Mouse (Mus musculus) hindbrain, embryonic 11.5 days (tissue): ENCODE results near the gene Il34. TPM values are rescaled to one million over a fixed set of nuclear protein-coding genes. Genes with fewer than 3 reads are reported as not detected.

Experiments
- ATAC-seq: fragments of 200-750 bp; cut with Nextera tagmentation; 2 replicates; pipeline ENCODE4 v1.8.0; 2017; ENCODE audit warnings: mild to moderate bottlenecking, moderate TSS enrichment, moderate library complexity; ENCODE audit not compliant: low FRiP score
- DNase-seq: peaks from one replicate; pipeline ENCODE4 v3.0.0-alpha.2; 2015; ENCODE audit warnings: low spot score
- H3K27ac ChIP-seq: fragments of 300-500 bp; sonication (generic); 2 replicates; pipeline ENCODE4 v1.5.1; 2014; ENCODE audit warnings: mild to moderate bottlenecking, low read depth, low read length
- H3K27me3 ChIP-seq: fragments of 300-500 bp; sonication (generic); 2 replicates; pipeline ENCODE4 v1.6.1; 2014; ENCODE audit warnings: mild to moderate bottlenecking, low read length, moderate library complexity, mixed read lengths; ENCODE audit not compliant: control insufficient read depth, insufficient read depth
- H3K36me3 ChIP-seq: fragments of 300-500 bp; sonication (generic); 2 replicates; pipeline ENCODE4 v1.6.1; 2014; ENCODE audit warnings: mild to moderate bottlenecking, low read length, moderate library complexity, mixed read lengths; ENCODE audit not compliant: control insufficient read depth, insufficient read depth
- H3K4me1 ChIP-seq: fragments of 300-500 bp; sonication (generic); replicated peaks from 2 replicates; pipeline ENCODE4 v1.6.1; 2014; ENCODE audit warnings: low read length, mixed read lengths; ENCODE audit not compliant: control insufficient read depth, insufficient read depth
- H3K4me2 ChIP-seq: fragments of 300-500 bp; sonication (generic); replicated peaks from 2 replicates; pipeline ENCODE4 v1.6.1; 2014; ENCODE audit warnings: mild to moderate bottlenecking, low read depth, low read length
- H3K4me3 ChIP-seq: fragments of 300-500 bp; sonication (generic); 2 replicates; pipeline ENCODE4 v1.5.1; 2014; ENCODE audit warnings: low read depth, low read length
- H3K9ac ChIP-seq: fragments of 300-500 bp; sonication (generic); 2 replicates; pipeline ENCODE4 v1.6.1; 2014; ENCODE audit warnings: low read depth, low read length
- H3K9me3 ChIP-seq: fragments of 300-500 bp; sonication (generic); 2 replicates; pipeline ENCODE4 v1.6.1; 2016; ENCODE audit warnings: low read length; ENCODE audit not compliant: control insufficient read depth
- WGBS: fragments of 180-500 bp; shearing (Covaris S2); extraction: QIAGEN DNeasy Blood & Tissue Kit; methylation state at CpG from one replicate; pipeline ENCODE4 v1.1.7; 2014; 5-methylcytosine and 5-hydroxymethylcytosine counted together
- polyA plus RNA-seq: library from polyadenylated mRNA; unstranded; fragments of >200 nt; fragmentation: Nextera tagmentation; extraction: Ambion mirVana; gene quantifications from 2 replicates; pipeline ENCODE4 v1.2.1, GENCODE M21; 2014

Gene Il34
- polyA plus RNA-seq, 1 experiment from 2014 or later = 0.19 TPM

DNA sequence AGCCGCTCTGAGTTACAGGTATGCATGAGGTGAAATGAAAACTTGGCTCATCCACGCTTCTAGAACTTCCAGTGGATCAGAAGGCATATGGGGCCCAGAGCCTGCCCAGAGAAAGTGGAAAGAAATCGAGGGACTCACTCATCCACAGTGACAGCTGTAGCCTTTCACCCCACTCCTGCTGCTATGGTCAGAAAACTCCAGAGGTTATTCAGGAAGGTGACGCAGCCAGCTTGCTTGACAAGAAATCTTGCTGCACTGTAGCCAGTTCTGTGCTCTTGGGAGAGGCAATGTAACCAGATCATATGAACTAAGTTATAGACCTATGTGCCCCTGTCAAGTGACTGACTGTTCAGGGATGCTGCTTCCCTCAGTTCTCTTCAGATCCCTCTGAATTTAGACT lies 109.7 kb downstream of the Il34 start:
- Histone ChIP-seq H3K4me2 (no peak overlapping the region), H3K4me3 (no peak overlapping the region), H3K36me3 (0 out of 2 replicates have a peak, but pooled peaks cover 2% of the 10 kb centered on the region), H3K27ac (no peak overlapping the region), H3K4me1 (peaks cover 2% of the 10 kb centered on the region; the same call in 1 of the 2 replicates), H3K9ac (no peak overlapping the region), H3K27me3 (no peaks in the 10 kb centered on the region), H3K9me3 (no peaks in the 10 kb centered on the region)
- WGBS = 80% methylated on average over 4 of the region's 4 CpGs
- DNase-seq (no peak), ATAC-seq (no peak)

DNA sequence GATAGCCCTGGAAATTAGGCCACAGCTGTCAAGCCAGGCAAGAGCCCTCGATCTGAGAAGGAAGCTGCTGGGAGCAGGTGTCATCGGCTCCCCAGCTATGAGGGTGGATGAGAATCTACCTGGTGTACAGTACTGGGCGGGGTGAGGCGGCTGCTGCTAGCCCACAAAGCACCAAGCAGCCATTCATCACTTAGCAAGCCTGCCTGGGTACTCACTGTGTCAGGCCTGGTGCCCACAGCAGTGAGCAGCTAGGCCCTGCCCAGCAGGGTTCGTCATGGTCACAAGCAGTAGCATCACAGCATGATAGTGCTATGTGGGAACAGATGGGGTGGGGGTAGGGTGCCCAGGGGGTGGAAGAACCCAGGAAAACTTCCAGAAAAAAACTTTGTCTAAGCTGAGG lies 110.3 kb downstream of the Il34 start:
- Histone ChIP-seq H3K4me3 (no peak overlapping the region), H3K4me2 (no peak overlapping the region), H3K4me1 (peaks cover 2% of the 10 kb centered on the region; the same call in 1 of the 2 replicates), H3K36me3 (0 out of 2 replicates have a peak, but pooled peaks cover 2% of the 10 kb centered on the region), H3K9ac (no peak overlapping the region), H3K9me3 (no peaks in the 10 kb centered on the region), H3K27me3 (no peaks in the 10 kb centered on the region), H3K27ac (no peak overlapping the region)
- ATAC-seq = no peak
- WGBS = 86% methylated on average over 5 of the region's 5 CpGs
- no peak for DNase-seq

DNA sequence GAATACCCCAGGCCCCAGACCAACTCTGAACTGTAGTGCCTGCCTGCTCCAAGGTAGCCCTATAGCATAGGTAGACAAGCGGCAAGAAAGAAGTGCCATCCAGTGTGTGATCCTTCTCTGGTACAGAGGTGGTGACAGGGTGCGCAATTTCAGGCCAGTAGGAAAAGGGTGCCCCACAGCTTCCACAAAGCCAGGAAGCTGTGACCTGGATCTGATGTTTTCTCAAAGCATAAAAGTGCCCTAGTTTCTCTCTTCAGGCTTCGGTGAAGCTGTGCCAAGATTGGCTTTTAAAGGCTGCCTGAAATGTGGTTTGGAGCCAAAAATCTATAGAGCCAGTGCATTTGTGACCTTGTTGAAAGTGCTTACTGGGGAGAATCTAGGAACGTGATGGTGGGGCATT lies 110.9 kb downstream of the Il34 start:
- Histone ChIP-seq H3K9me3 (no peaks in the 10 kb centered on the region), H3K4me2 (no peak overlapping the region), H3K36me3 (0 out of 2 replicates have a peak, but pooled peaks cover 2% of the 10 kb centered on the region), H3K9ac (no peak overlapping the region), H3K4me3 (no peak overlapping the region), H3K4me1 (peaks cover 2% of the 10 kb centered on the region; the same call in 1 of the 2 replicates), H3K27ac (no peak overlapping the region), H3K27me3 (no peaks in the 10 kb centered on the region)
- 92% methylated on average over 4 of the region's 4 CpGs for WGBS
- ATAC-seq (no peak), DNase-seq (no peak)

- 0 out of 2 replicates have a peak, but pooled peaks cover 2% of the 10 kb centered on the region for H3K36me3 ChIP-seq
- no peaks in the 10 kb centered on the region for H3K9me3 ChIP-seq
- DNase-seq = no peak
- H3K9ac ChIP-seq = no peak overlapping the region
- no peak overlapping the region for H3K27ac ChIP-seq
- 77% methylated on average over 5 of the region's 5 CpGs for WGBS
- no peak for ATAC-seq
- peaks cover 2% of the 10 kb centered on the region; the same call in 1 of the 2 replicates for H3K4me1 ChIP-seq
- H3K4me2 ChIP-seq = no peak overlapping the region
- no peak overlapping the region for H3K4me3 ChIP-seq
- no peaks in the 10 kb centered on the region for H3K27me3 ChIP-seq
Observed at GRCm38 (mm10) chr8:110694226-110694625, 111.5 kb downstream of the Il34 start.

Other genes with a start within 250 kb of the Il34 start
- gene Vac14, start 187.3 kb downstream of the Il34 start, polyA plus RNA-seq = 32.3 and 35.3 TPM in 2 replicates
- gene Mtss1l, start 84.4 kb downstream of the Il34 start, polyA plus RNA-seq = 10.5 and 10.8 TPM in 2 replicates
- gene Cog4, start 40.7 kb upstream of the Il34 start, polyA plus RNA-seq = 66.9 and 67.6 TPM in 2 replicates
- gene Sf3b3, start 40.9 kb upstream of the Il34 start, polyA plus RNA-seq = 161 and 190 TPM in 2 replicates
- gene Fuk, start 96.6 kb upstream of the Il34 start, polyA plus RNA-seq = 4.5 and 5.0 TPM in 2 replicates
- gene St3gal2, start 114.0 kb upstream of the Il34 start, polyA plus RNA-seq = 10.6 and 11.8 TPM in 2 replicates
- 29.8 and 32.8 TPM in 2 replicates for gene Ddx19a, start 191.9 kb upstream of the Il34 start, polyA plus RNA-seq
- gene Ddx19b, start 225.8 kb upstream of the Il34 start, polyA plus RNA-seq = 6.0 and 7.2 TPM in 2 replicates
- gene Aars, start 227.2 kb upstream of the Il34 start, polyA plus RNA-seq = 64.5 and 74.6 TPM in 2 replicates